Mouse (Mus musculus) forebrain, embryonic 14.5 days (tissue): ENCODE measurements around the gene Guk1. TPM values are rescaled to one million over a fixed set of nuclear protein-coding genes. Genes with fewer than 3 reads are reported as not detected.
A peak's percentile ranks its signal among the peaks of the same experiment; 100 is the strongest.

ENCODE experiments used
- ATAC-seq: fragments of 200-750 bp; cut with Nextera tagmentation; 2 replicates; pipeline ENCODE4 v1.8.0; 2017; ENCODE audit warnings: mild to moderate bottlenecking, moderate library complexity
- DNase-seq: peaks from one replicate; pipeline ENCODE4 v3.0.0-alpha.2; 2015; ENCODE audit warnings: low spot score
- H3K27ac ChIP-seq: fragments of 300-500 bp; sonication (generic); 2 replicates; pipeline ENCODE4 v1.5.1; 2014; ENCODE audit warnings: low read depth, mild to moderate bottlenecking, control low read depth, low read length, moderate library complexity
- H3K27me3 ChIP-seq: fragments of 300-500 bp; sonication (generic); replicated peaks from 2 replicates; pipeline ENCODE4 v1.6.1; 2014; ENCODE audit warnings: low read length, control low read depth, mixed read lengths; ENCODE audit not compliant: control insufficient read depth, insufficient read depth
- H3K36me3 ChIP-seq: fragments of 300-500 bp; sonication (generic); 2 replicates; pipeline ENCODE4 v1.6.1; 2014; ENCODE audit warnings: low read length, control low read depth; ENCODE audit not compliant: control insufficient read depth, insufficient read depth
- H3K4me1 ChIP-seq: fragments of 300-500 bp; sonication (generic); 2 replicates; pipeline ENCODE4 v1.6.1; 2014; ENCODE audit warnings: antibody characterized with exemption, low read length, control low read depth; ENCODE audit not compliant: control insufficient read depth, insufficient read depth
- H3K4me2 ChIP-seq: fragments of 300-500 bp; sonication (generic); 2 replicates; pipeline ENCODE4 v1.6.1; 2014; ENCODE audit warnings: mild to moderate bottlenecking, control low read depth, low read length
- H3K4me3 ChIP-seq: fragments of 300-500 bp; sonication (generic); 2 replicates; pipeline ENCODE4 v1.5.1; 2014; ENCODE audit warnings: low read depth, low read length, control low read depth
- H3K9ac ChIP-seq: fragments of 300-500 bp; sonication (generic); 2 replicates; pipeline ENCODE4 v1.6.1; 2014; ENCODE audit warnings: mild to moderate bottlenecking, low read length, control low read depth, moderate library complexity
- H3K9me3 ChIP-seq: fragments of 300-500 bp; sonication (generic); replicated peaks from 2 replicates; pipeline ENCODE4 v1.6.1; 2016; ENCODE audit warnings: low read length, control low read depth, mixed read lengths; ENCODE audit not compliant: control insufficient read depth
- WGBS: fragments of 180-500 bp; shearing (Covaris S2); extraction: QIAGEN DNeasy Blood & Tissue Kit; methylation state at CpG from one replicate; pipeline ENCODE4 v1.1.7; 2014; 5-methylcytosine and 5-hydroxymethylcytosine counted together
- polyA plus RNA-seq: library from polyadenylated mRNA; unstranded; fragments of >200 nt; fragmentation: Nextera tagmentation; extraction: Ambion mirVana; gene quantifications from 2 replicates; pipeline ENCODE4 v1.2.1, GENCODE M21; 2014

Guk1 gene
- polyA plus RNA-seq, 1 experiment from 2014 or later: 199 TPM

- Histone ChIP-seq H3K36me3 (peaks cover 7% of the 10 kb centered on the region; the same call in 1 of the 2 replicates), H3K9me3 (no peaks in the 10 kb centered on the region), H3K4me1 (peaks cover 25% of the 10 kb centered on the region), H3K4me3 (peak overlapping the region; percentile 99), H3K9ac (peak overlapping the region; percentile 98), H3K4me2 (peak overlapping the region; percentile 95), H3K27ac (peak overlapping the region; percentile 92; the same call in 1 of the 2 replicates), H3K27me3 (no peaks in the 10 kb centered on the region)
- ATAC-seq (no peak), DNase-seq (no peak)
- 6% methylated on average over 21 of the region's 21 CpGs for WGBS
Observed at GRCm38 (mm10) chr11:59226787-59227603, 35.0 kb upstream of the Guk1 start.

DNA sequence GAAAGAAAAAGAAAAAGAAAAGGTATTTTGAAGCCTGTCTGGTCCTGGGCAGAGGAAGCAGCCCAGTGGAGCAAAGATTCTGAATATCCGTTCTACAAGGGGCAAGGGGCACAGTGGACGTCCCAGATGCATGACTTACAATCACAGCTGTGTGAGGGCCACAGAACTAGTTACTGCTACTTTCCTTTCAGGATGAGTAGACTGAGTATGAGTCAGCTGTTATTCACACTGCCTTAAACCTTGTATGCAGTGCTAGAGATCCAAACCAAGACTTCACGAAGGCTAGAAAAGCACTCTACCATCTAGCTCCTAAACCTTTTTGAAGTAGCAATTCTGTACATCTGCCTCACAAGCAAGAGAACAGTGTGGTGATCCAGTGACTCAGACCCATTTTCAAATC lies 34.2 kb upstream of the Guk1 start:
- H3K4me2 ChIP-seq: peak overlapping the region; percentile 95
- no peak overlapping the region for H3K27ac ChIP-seq
- 79% methylated on average over 3 of the region's 3 CpGs for WGBS
- peak overlapping the region; percentile 98; the same call in 1 of the 2 replicates for H3K9ac ChIP-seq
- no peaks in the 10 kb centered on the region for H3K27me3 ChIP-seq
- ATAC-seq (no peak), DNase-seq (no peak)
- peaks cover 25% of the 10 kb centered on the region for H3K4me1 ChIP-seq
- peak overlapping the region; percentile 99 for H3K4me3 ChIP-seq
- H3K9me3 ChIP-seq: no peaks in the 10 kb centered on the region
- H3K36me3 ChIP-seq: peaks cover 7% of the 10 kb centered on the region; the same call in 1 of the 2 replicates

- H3K4me2 ChIP-seq: no peak overlapping the region
Observed at GRCm38 (mm10) chr11:59225167-59225566, 33.2 kb upstream of the Guk1 start.

GRCm38 (mm10) chr11:59224470-59224869 lies 32.5 kb upstream of the Guk1 start:
- H3K4me3 ChIP-seq: no peak overlapping the region
- no peak for ATAC-seq
- H3K27ac ChIP-seq: no peak overlapping the region
- DNase-seq: no peak
- peaks cover 25% of the 10 kb centered on the region for H3K4me1 ChIP-seq
- peaks cover 10% of the 10 kb centered on the region; the same call in 1 of the 2 replicates for H3K36me3 ChIP-seq
- H3K4me2 ChIP-seq: no peak overlapping the region
- no peaks in the 10 kb centered on the region for H3K27me3 ChIP-seq
- no peaks in the 10 kb centered on the region for H3K9me3 ChIP-seq
- WGBS: 85% methylated on average over 2 of the region's 2 CpGs
- H3K9ac ChIP-seq: no peak overlapping the region

More at GRCm38 (mm10) chr11:59225167-59225566, 33.2 kb upstream of the Guk1 start:
- WGBS: 85% methylated on average over 2 of the region's 2 CpGs
- Histone ChIP-seq H3K27me3 (no peaks in the 10 kb centered on the region), H3K36me3 (peaks cover 7% of the 10 kb centered on the region; the same call in 1 of the 2 replicates), H3K4me1 (peaks cover 25% of the 10 kb centered on the region), H3K4me3 (no peak overlapping the region), H3K9me3 (no peaks in the 10 kb centered on the region), H3K27ac (no peak overlapping the region), H3K9ac (no peak overlapping the region)
- DNase-seq (no peak), ATAC-seq (no peak)

DNA sequence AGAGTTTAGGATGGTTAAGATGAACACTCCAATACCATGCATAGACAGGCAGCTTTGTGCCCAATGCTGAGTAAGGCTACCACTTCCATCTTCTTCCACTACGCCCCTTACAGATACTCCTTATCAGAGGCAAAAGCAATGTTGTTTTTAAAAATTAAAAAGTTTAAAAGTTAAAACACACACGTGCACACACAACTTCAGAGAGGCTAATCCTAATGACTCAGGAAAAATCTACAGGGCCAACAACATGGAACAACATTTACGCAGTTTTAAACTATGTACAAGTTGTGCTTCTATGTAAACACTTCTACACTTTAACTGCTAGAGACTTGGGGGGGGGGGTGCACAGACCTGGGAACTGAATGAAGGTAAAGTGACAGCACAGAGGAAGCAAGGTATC lies 32.0 kb upstream of the Guk1 start:
- Histone ChIP-seq H3K4me3 (no peak overlapping the region), H3K27me3 (no peaks in the 10 kb centered on the region), H3K4me2 (no peak overlapping the region), H3K36me3 (peaks cover 10% of the 10 kb centered on the region; the same call in 1 of the 2 replicates), H3K4me1 (peaks cover 25% of the 10 kb centered on the region), H3K9ac (no peak overlapping the region), H3K9me3 (no peaks in the 10 kb centered on the region), H3K27ac (no peak overlapping the region)
- ATAC-seq (no peak), DNase-seq (no peak)
- 93% methylated on average over 3 of the region's 3 CpGs for WGBS

DNA sequence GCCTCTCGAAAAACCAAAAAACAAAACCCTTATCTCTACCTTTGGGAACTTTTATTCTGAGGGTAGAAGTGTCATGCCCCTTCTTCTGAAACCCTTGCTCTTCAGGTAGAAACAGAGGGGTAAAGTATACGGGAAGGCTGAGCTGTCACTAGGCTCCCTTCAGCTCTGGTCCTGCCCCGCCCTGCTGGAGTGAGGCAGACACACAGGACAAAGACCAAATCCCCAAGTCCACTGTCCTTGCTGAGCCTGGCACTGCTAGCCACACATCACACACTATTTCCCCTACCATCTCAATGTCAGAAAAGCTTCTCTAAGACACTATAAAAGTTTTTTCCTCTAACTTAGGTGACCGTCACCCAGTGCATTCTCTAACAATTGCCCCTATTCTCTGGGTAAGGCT lies 30.3 kb upstream of the Guk1 start:
- Histone ChIP-seq H3K4me1 (peaks cover 25% of the 10 kb centered on the region), H3K9ac (no peak overlapping the region), H3K27ac (no peak overlapping the region), H3K4me2 (no peak overlapping the region), H3K4me3 (no peak overlapping the region), H3K9me3 (no peaks in the 10 kb centered on the region), H3K36me3 (peaks cover 10% of the 10 kb centered on the region; the same call in 1 of the 2 replicates), H3K27me3 (no peaks in the 10 kb centered on the region)
- no peak for ATAC-seq
- 84% methylated on average over 4 of the region's 4 CpGs for WGBS
- no peak for DNase-seq

GRCm38 (mm10) chr11:59221604-59222003 lies 29.6 kb upstream of the Guk1 start:
- no peaks in the 10 kb centered on the region for H3K9me3 ChIP-seq
- H3K27me3 ChIP-seq: no peaks in the 10 kb centered on the region
- ATAC-seq: no peak
- H3K4me1 ChIP-seq: peaks cover 20% of the 10 kb centered on the region
- H3K27ac ChIP-seq: no peak overlapping the region
- H3K36me3 ChIP-seq: peaks cover 10% of the 10 kb centered on the region; the same call in 1 of the 2 replicates
- H3K4me3 ChIP-seq: no peak overlapping the region
- no peak overlapping the region for H3K9ac ChIP-seq
- no peak overlapping the region for H3K4me2 ChIP-seq
- no peak for DNase-seq

DNA sequence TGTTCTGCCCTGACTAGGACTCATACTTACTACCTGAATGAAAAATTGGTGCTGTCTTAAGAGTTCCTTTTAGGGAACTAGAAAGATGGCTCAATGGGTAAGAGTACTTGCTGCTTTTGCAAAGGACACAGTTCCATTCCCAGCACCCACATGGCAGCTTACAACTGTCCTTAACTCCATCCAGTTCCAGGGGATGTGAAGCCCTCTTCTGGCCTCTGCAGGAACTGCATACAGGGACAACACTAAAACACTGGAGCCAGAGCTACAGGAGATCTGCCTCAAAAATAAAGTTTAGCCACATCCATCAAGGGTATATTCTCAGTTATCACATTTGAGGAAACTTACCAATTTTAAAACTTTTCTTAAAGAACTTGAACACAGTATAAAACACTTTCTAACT lies 27.1 kb upstream of the Guk1 start:
- no peaks in the 10 kb centered on the region for H3K27me3 ChIP-seq
- H3K4me3 ChIP-seq: no peak overlapping the region
- H3K36me3 ChIP-seq: peaks cover 21% of the 10 kb centered on the region
- H3K4me1 ChIP-seq: 0 out of 2 replicates have a peak, but pooled peaks cover 4% of the 10 kb centered on the region
- no peak for DNase-seq
- no peaks in the 10 kb centered on the region for H3K9me3 ChIP-seq
- ATAC-seq: no peak
- no peak overlapping the region for H3K9ac ChIP-seq
- H3K4me2 ChIP-seq: no peak overlapping the region
- H3K27ac ChIP-seq: no peak overlapping the region

DNA sequence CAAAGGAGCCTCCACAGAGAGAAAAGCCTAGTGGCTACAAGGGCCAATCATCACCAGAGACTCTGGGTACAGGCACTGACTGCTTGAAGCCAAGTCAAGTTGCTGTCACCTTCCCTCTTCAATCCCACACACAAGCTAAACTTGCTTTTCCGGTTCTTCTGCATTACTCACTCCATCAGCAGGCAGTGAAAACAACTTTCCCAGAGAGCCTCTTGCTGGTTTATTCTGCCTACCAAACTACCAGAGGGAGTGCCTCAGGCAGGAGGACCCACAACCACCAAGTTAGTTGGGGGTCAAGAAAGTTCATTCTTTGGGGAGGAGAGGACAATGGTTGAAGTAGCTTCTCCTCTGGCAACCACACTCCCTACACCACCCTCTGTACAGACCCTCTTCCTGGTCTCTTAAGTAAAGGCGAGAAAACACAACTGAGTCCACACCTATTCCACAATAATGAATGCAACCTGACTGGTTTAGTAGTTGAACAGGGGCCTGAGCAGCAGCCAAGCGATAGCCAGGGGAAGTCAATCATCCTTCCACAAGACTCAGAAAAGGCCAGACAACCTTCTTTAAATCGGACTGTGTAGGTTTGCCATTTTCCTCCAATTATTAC lies 26.5 kb upstream of the Guk1 start:
- Histone ChIP-seq H3K36me3 (peaks cover 23% of the 10 kb centered on the region), H3K4me2 (no peak overlapping the region), H3K27me3 (no peaks in the 10 kb centered on the region), H3K4me3 (no peak overlapping the region), H3K9me3 (no peaks in the 10 kb centered on the region), H3K27ac (no peak overlapping the region), H3K4me1 (0 out of 2 replicates have a peak, but pooled peaks cover under 1% of the 10 kb centered on the region), H3K9ac (no peak overlapping the region)
- DNase-seq (no peak), ATAC-seq (no peak)
- 87% methylated on average over 4 of the region's 4 CpGs for WGBS
